In the genomic region with DNA sequence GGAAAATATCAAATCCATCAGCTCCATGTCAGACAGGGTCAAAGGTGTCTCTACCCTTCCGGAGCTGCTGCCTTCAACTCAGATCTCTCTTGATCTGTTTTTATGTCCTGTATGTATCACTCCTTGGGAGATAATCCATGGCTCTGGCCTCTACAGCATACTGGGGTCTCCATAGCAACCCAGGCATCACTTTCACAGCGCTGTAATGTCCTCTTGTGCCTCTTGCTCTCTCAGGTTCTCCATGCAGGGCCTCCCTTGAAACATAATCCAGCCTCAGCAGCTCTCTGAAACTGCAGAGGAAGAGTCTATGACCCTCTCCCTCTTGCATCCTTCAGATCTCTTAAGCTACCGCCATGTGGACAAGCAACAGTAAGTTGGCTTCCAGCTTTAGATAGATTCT, we compare ENCODE assay signal across 20 mouse cellular contexts.
DNase-seq lines count a peak whose midpoint lies in the region; ATAC-seq and TF ChIP-seq lines count a peak whose summit lies in the region.
"Had no signal": no experiment of that assay in that cellular context is flagged by ENCODE, and none has a peak within 500 bp of the region (broad histone marks: within the 10 kb centered on the region; RNA-seq: fewer than 3 reads in every experiment).

No protein-coding gene starts in this region.

- peak; percentile 46 for DNase-seq in forebrain, postnatal 0 days
- DNase-seq in forebrain, embryonic 11.5 days (ENCODE audit: low spot score), result no peak
- no peak for DNase-seq in kidney, postnatal 10 days
- DNase-seq in midbrain, postnatal 0 days (ENCODE audit: low spot score), result peak; percentile 49
- DNase-seq: adrenal gland, postnatal 14 days; cerebellum, adult 18-20 months; cerebellum, adult 9-11 months; cerebellum, postnatal 36 days; gastrocnemius, postnatal 36 days; heart, adult 11 months; heart, postnatal 36 days had no signal

- H3K9me3 ChIP-seq in forebrain, postnatal 0 days (ENCODE audit: low read length), result no peaks in the 10 kb centered on the region
- H3K9me3 ChIP-seq in forebrain, embryonic 11.5 days (ENCODE audit: control insufficient read depth, low read length), result no peaks in the 10 kb centered on the region
- no peaks in the 10 kb centered on the region for H3K9me3 ChIP-seq in kidney, embryonic 16.5 days (ENCODE audit: low read length)
- H3K9me3 ChIP-seq in midbrain, postnatal 0 days (ENCODE audit: low read length), result no peaks in the 10 kb centered on the region
- no peaks in the 10 kb centered on the region for H3K9me3 ChIP-seq in midbrain, embryonic 16.5 days (replicated peaks; ENCODE audit: control insufficient read depth, low read length, poor library complexity, severe bottlenecking)
- H3K9me3 ChIP-seq: embryonic facial prominence, embryonic 15.5 days; forebrain, embryonic 13.5 days; heart, embryonic 13.5 days had no signal

- H3K4me2 ChIP-seq in forebrain, postnatal 0 days (ENCODE audit: low read depth), result no peak overlapping the region
- no peak overlapping the region for H3K4me2 ChIP-seq in forebrain, embryonic 11.5 days (ENCODE audit: low read depth, low read length, severe bottlenecking)
- H3K4me2 ChIP-seq in kidney, embryonic 16.5 days (replicated peaks; ENCODE audit: low read depth, low read length), result no peak overlapping the region
- no peak overlapping the region for H3K4me2 ChIP-seq in midbrain, postnatal 0 days (ENCODE audit: low read depth, low read length, poor library complexity, severe bottlenecking)
- H3K4me2 ChIP-seq in midbrain, embryonic 16.5 days (ENCODE audit: low read length), result no peak overlapping the region
- H3K4me2 ChIP-seq: embryonic facial prominence, embryonic 15.5 days; forebrain, embryonic 13.5 days; heart, embryonic 13.5 days had no signal

- no peak for TF ChIP-seq CTCF in forebrain, postnatal 0 days (IDR thresholded peaks at IDR 0.05; ENCODE audit: low read depth)
- no peak for TF ChIP-seq CTCF in midbrain, postnatal 0 days (IDR thresholded peaks at IDR 0.05)

- no peaks in the 10 kb centered on the region for H3K4me1 ChIP-seq in forebrain, postnatal 0 days (ENCODE audit: insufficient read depth)
- H3K4me1 ChIP-seq in forebrain, embryonic 11.5 days (replicated peaks; ENCODE audit: control insufficient read depth, insufficient read depth, low read length), result no peaks in the 10 kb centered on the region
- no peaks in the 10 kb centered on the region for H3K4me1 ChIP-seq in kidney, embryonic 16.5 days (ENCODE audit: insufficient read depth, low read length)
- H3K4me1 ChIP-seq in midbrain, postnatal 0 days (ENCODE audit: insufficient read depth, low read length), result peaks cover 4% of the 10 kb centered on the region; the same call in 1 of the 2 replicates
- peaks cover 13% of the 10 kb centered on the region for H3K4me1 ChIP-seq in midbrain, embryonic 16.5 days (ENCODE audit: control insufficient read depth, insufficient read depth, low read length)
- H3K4me1 ChIP-seq: embryonic facial prominence, embryonic 15.5 days; heart, embryonic 13.5 days had no signal

- no peaks in the 10 kb centered on the region for H3K27me3 ChIP-seq in forebrain, postnatal 0 days (ENCODE audit: insufficient read depth, low read length)
- H3K27me3 ChIP-seq in forebrain, embryonic 11.5 days (ENCODE audit: control insufficient read depth, insufficient read depth, low read length), result no peaks in the 10 kb centered on the region
- H3K27me3 ChIP-seq in kidney, embryonic 16.5 days (ENCODE audit: insufficient read depth, low read length), result no peaks in the 10 kb centered on the region
- no peaks in the 10 kb centered on the region for H3K27me3 ChIP-seq in midbrain, postnatal 0 days (ENCODE audit: insufficient read depth, low read length)
- no peaks in the 10 kb centered on the region for H3K27me3 ChIP-seq in midbrain, embryonic 16.5 days (ENCODE audit: control insufficient read depth, insufficient read depth, low read depth, low read length)
- H3K27me3 ChIP-seq: embryonic facial prominence, embryonic 15.5 days; forebrain, embryonic 13.5 days; heart, embryonic 13.5 days had no signal

- no peaks in the 10 kb centered on the region for H3K36me3 ChIP-seq in forebrain, postnatal 0 days (ENCODE audit: insufficient read depth)
- H3K36me3 ChIP-seq in forebrain, embryonic 11.5 days (ENCODE audit: control insufficient read depth, insufficient read depth, low read length), result no peaks in the 10 kb centered on the region
- no peaks in the 10 kb centered on the region for H3K36me3 ChIP-seq in kidney, embryonic 16.5 days (ENCODE audit: insufficient read depth, low read length)
- no peaks in the 10 kb centered on the region for H3K36me3 ChIP-seq in midbrain, postnatal 0 days (ENCODE audit: insufficient read depth, low read length)
- H3K36me3 ChIP-seq in midbrain, embryonic 16.5 days (ENCODE audit: control insufficient read depth, insufficient read depth, low read length), result no peaks in the 10 kb centered on the region
- H3K36me3 ChIP-seq: embryonic facial prominence, embryonic 15.5 days; heart, embryonic 13.5 days had no signal

- H3K9ac ChIP-seq in forebrain, postnatal 0 days, result no peak overlapping the region
- H3K9ac ChIP-seq in forebrain, embryonic 11.5 days (ENCODE audit: low read length), result no peak overlapping the region
- no peak overlapping the region for H3K9ac ChIP-seq in kidney, embryonic 16.5 days (replicated peaks; ENCODE audit: low read length)
- H3K9ac ChIP-seq in midbrain, postnatal 0 days (replicated peaks; ENCODE audit: low read length, poor library complexity, severe bottlenecking), result no peak overlapping the region
- H3K9ac ChIP-seq in midbrain, embryonic 16.5 days (ENCODE audit: low read depth, low read length), result no peak overlapping the region
- H3K9ac ChIP-seq: embryonic facial prominence, embryonic 15.5 days; forebrain, embryonic 13.5 days; heart, embryonic 13.5 days had no signal

- no peak overlapping the region for H3K4me3 ChIP-seq in forebrain, postnatal 0 days (ENCODE audit: low read depth, low read length)
- H3K4me3 ChIP-seq in forebrain, embryonic 11.5 days (ENCODE audit: low read depth, low read length), result no peak overlapping the region
- no peak overlapping the region for H3K4me3 ChIP-seq in kidney, embryonic 16.5 days (ENCODE audit: low read length)
- no peak overlapping the region for H3K4me3 ChIP-seq in midbrain, postnatal 0 days (ENCODE audit: low read depth, low read length)
- no peak overlapping the region for H3K4me3 ChIP-seq in midbrain, embryonic 16.5 days (ENCODE audit: low read depth, low read length)
- H3K4me3 ChIP-seq: embryonic facial prominence, embryonic 15.5 days; erythroblast, embryonic 14.5 days; forebrain, embryonic 13.5 days; heart, embryonic 13.5 days had no signal

- 71% methylated on average over 3 of the region's 3 CpGs for WGBS in forebrain, postnatal 0 days
- WGBS in forebrain, embryonic 11.5 days, result 74% methylated on average over 3 of the region's 3 CpGs
- WGBS in kidney, embryonic 16.5 days, result 36% methylated on average over 3 of the region's 3 CpGs
- WGBS in midbrain, postnatal 0 days, result 46% methylated on average over 3 of the region's 3 CpGs
- WGBS in midbrain, embryonic 16.5 days, result 63% methylated on average over 3 of the region's 3 CpGs

- ATAC-seq in forebrain, postnatal 0 days, result peak; percentile 73
- ATAC-seq in forebrain, embryonic 11.5 days (replicated peaks; ENCODE audit: low FRiP score), result no peak
- ATAC-seq in kidney, embryonic 16.5 days (ENCODE audit: low FRiP score, low TSS enrichment), result peak; percentile 81
- ATAC-seq in midbrain, postnatal 0 days (ENCODE audit: low FRiP score), result no peak
- no peak for ATAC-seq in midbrain, embryonic 16.5 days
- ATAC-seq: activated CD4-positive, CD25-positive, alpha-beta regulatory T cell, adult 4 months; forebrain, embryonic 13.5 days; hindbrain, embryonic 16.5 days; Patski had no signal

- H3K27ac ChIP-seq in forebrain, postnatal 0 days (ENCODE audit: low read depth, low read length), result no peak overlapping the region
- H3K27ac ChIP-seq in forebrain, embryonic 11.5 days (ENCODE audit: low read depth, low read length), result no peak overlapping the region
- no peak overlapping the region for H3K27ac ChIP-seq in kidney, embryonic 16.5 days (ENCODE audit: low read length)
- no peak overlapping the region for H3K27ac ChIP-seq in midbrain, postnatal 0 days (ENCODE audit: low read depth, low read length)
- no peak overlapping the region for H3K27ac ChIP-seq in midbrain, embryonic 16.5 days (ENCODE audit: low read length)
- H3K27ac ChIP-seq: embryonic facial prominence, embryonic 15.5 days; forebrain, embryonic 13.5 days; heart, embryonic 13.5 days had no signal

Comparison
In these comparisons a context has a peak if more than half of its experiments do, and no peak if none do; other contexts are left out.
1. ATAC-seq: peak in forebrain, postnatal 0 days (single experiment) and kidney, embryonic 16.5 days (single experiment); none in forebrain, embryonic 11.5 days (single experiment), midbrain, postnatal 0 days (single experiment) and midbrain, embryonic 16.5 days (single experiment).
2. DNase-seq: peak in forebrain, postnatal 0 days (single experiment) and midbrain, postnatal 0 days (single experiment); none in forebrain, embryonic 11.5 days (single experiment) and kidney, postnatal 10 days (single experiment).